Mouse (Mus musculus): Measurements from ENCODE around the gene Fam57a.

DNA sequence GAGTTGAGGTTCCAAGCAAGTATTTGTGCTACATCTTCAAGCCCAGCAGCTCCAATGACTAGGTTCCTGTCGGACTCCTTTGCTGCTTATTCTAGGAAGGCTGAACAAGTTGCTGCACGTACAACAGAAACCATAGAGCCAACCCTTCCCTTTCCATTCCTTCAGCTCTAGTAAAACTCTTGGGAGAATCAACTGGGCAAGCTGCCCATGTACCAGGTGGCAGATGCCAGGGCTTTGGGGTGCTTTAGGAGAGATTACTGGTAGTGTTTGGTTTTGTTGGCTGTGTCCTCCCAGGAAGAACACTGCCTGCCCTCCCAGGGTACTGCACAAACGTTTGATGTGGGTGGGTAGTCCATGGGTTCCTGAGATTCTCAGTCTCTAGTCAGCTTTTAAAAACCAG, 72.6 kb downstream of the Fam57a start:
- TF ChIP-seq POLR2A (IDR thresholded peaks at IDR 0.05; ENCODE audit: insufficient read depth, low read depth, low read length) (no peak), CTCF (IDR thresholded peaks at IDR 0.05) (no peak), EP300 (IDR thresholded peaks at IDR 0.05; ENCODE audit: insufficient read depth, low read depth, low read length) (no peak)
